Mouse (Mus musculus) midbrain, postnatal 0 days (tissue): ENCODE results near the gene Uvrag. TPM values are rescaled to one million over a fixed set of nuclear protein-coding genes. Genes with fewer than 3 reads are reported as not detected.

Source experiments
- ATAC-seq: fragments of 200-750 bp; cut with Nextera tagmentation; 2 replicates; pipeline ENCODE4 v1.8.0; 2017; ENCODE audit warnings: moderate number of reproducible peaks, mild to moderate bottlenecking, moderate TSS enrichment, moderate library complexity; ENCODE audit not compliant: low FRiP score
- DNase-seq: peaks from one replicate; pipeline ENCODE4 v3.0.0-alpha.2; 2015; ENCODE audit warnings: low spot score
- H3K27ac ChIP-seq: fragments of 300-500 bp; sonication (generic); 2 replicates; pipeline ENCODE4 v1.5.1; 2014; ENCODE audit warnings: low read depth, mild to moderate bottlenecking, low read length, mixed read lengths
- H3K27me3 ChIP-seq: fragments of 300-500 bp; sonication (generic); 2 replicates; pipeline ENCODE4 v1.6.1; 2014; ENCODE audit warnings: low read length, control low read depth, mixed read lengths; ENCODE audit not compliant: insufficient read depth
- H3K36me3 ChIP-seq: fragments of 300-500 bp; sonication (generic); 2 replicates; pipeline ENCODE4 v1.6.1; 2014; ENCODE audit warnings: low read length, control low read depth, mixed read lengths; ENCODE audit not compliant: insufficient read depth
- H3K4me1 ChIP-seq: fragments of 300-500 bp; sonication (generic); 2 replicates; pipeline ENCODE4 v1.6.1; 2014; ENCODE audit warnings: mild to moderate bottlenecking, control low read depth, antibody characterized with exemption, low read length, mixed read lengths; ENCODE audit not compliant: insufficient read depth
- H3K4me2 ChIP-seq: fragments of 300-500 bp; sonication (generic); 2 replicates; pipeline ENCODE4 v1.6.1; 2014; ENCODE audit warnings: low read depth, mild to moderate bottlenecking, low read length, mixed read lengths; ENCODE audit not compliant: poor library complexity, severe bottlenecking
- H3K4me3 ChIP-seq: fragments of 300-500 bp; sonication (generic); 2 replicates; pipeline ENCODE4 v1.5.1; 2014; ENCODE audit warnings: low read depth, mild to moderate bottlenecking, low read length, moderate library complexity
- H3K9ac ChIP-seq: fragments of 300-500 bp; sonication (generic); replicated peaks from 2 replicates; pipeline ENCODE4 v1.6.1; 2014; ENCODE audit warnings: mild to moderate bottlenecking, low read length, moderate library complexity, mixed read lengths; ENCODE audit not compliant: poor library complexity, severe bottlenecking
- H3K9me3 ChIP-seq: fragments of 300-500 bp; sonication (generic); 2 replicates; pipeline ENCODE4 v1.6.1; 2016; ENCODE audit warnings: low read length, control low read depth
- CTCF ChIP-seq: IDR thresholded peaks from 2 replicates; pipeline ENCODE4 v1.5.1; 2016; ENCODE audit warnings: antibody characterized with exemption, mild to moderate bottlenecking
- WGBS: fragments of 180-500 bp; shearing (Covaris S2); extraction: QIAGEN DNeasy Blood & Tissue Kit; methylation state at CpG from one replicate; pipeline ENCODE4 v1.1.7; 2014; 5-methylcytosine and 5-hydroxymethylcytosine counted together
- polyA plus RNA-seq: library from polyadenylated mRNA; unstranded; fragments of >200 nt; fragmentation: Nextera tagmentation; extraction: Ambion mirVana; gene quantifications from 2 replicates; pipeline ENCODE4 v1.2.1, GENCODE M21; 2015
- total RNA-seq: library from RNA; depleted of rRNA; stranded (reverse); fragments of >200 nt; gene quantifications from 2 replicates; pipeline ENCODE4 v1.2.3, GENCODE M21; 2014

The Uvrag gene
- total and polyA plus RNA-seq, 2 experiments from 2014 or later = 19.8 to 23.3 TPM

- Histone ChIP-seq H3K27me3 (no peaks in the 10 kb centered on the region), H3K36me3 (no peaks in the 10 kb centered on the region), H3K9me3 (no peaks in the 10 kb centered on the region), H3K4me2 (no peak overlapping the region), H3K9ac (no peak overlapping the region), H3K4me1 (no peaks in the 10 kb centered on the region), H3K27ac (no peak overlapping the region), H3K4me3 (no peak overlapping the region)
- DNase-seq = no peak
- no peak for ATAC-seq
- 79% methylated on average over 4 of the region's 4 CpGs for WGBS
- no peak for TF ChIP-seq CTCF
Observed at GRCm38 (mm10) chr7:99014620-99015019, 126.3 kb downstream of the Uvrag start.

- Histone ChIP-seq H3K9me3 (no peaks in the 10 kb centered on the region), H3K9ac (no peak overlapping the region), H3K27me3 (no peaks in the 10 kb centered on the region), H3K4me1 (no peaks in the 10 kb centered on the region), H3K27ac (no peak overlapping the region), H3K4me2 (no peak overlapping the region), H3K36me3 (no peaks in the 10 kb centered on the region), H3K4me3 (no peak overlapping the region)
- WGBS = 83% methylated on average over 16 of the region's 16 CpGs
- no peak for TF ChIP-seq CTCF
- no peak for ATAC-seq
- DNase-seq = no peak
Observed at GRCm38 (mm10) chr7:99007506-99008354, 133.2 kb downstream of the Uvrag start.

- Histone ChIP-seq H3K4me2 (no peak overlapping the region), H3K9ac (no peak overlapping the region), H3K4me1 (no peaks in the 10 kb centered on the region), H3K36me3 (no peaks in the 10 kb centered on the region), H3K4me3 (no peak overlapping the region), H3K9me3 (no peaks in the 10 kb centered on the region), H3K27ac (no peak overlapping the region), H3K27me3 (no peaks in the 10 kb centered on the region)
- TF ChIP-seq CTCF = no peak
- 83% methylated on average over 6 of the region's 6 CpGs for WGBS
- ATAC-seq (no peak), DNase-seq (no peak)
Observed at GRCm38 (mm10) chr7:99003231-99003630, 137.7 kb downstream of the Uvrag start.

- DNase-seq = no peak
- Histone ChIP-seq H3K4me1 (no peaks in the 10 kb centered on the region), H3K4me3 (no peak overlapping the region), H3K27me3 (no peaks in the 10 kb centered on the region), H3K9me3 (no peaks in the 10 kb centered on the region), H3K4me2 (no peak overlapping the region), H3K9ac (no peak overlapping the region), H3K27ac (no peak overlapping the region), H3K36me3 (no peaks in the 10 kb centered on the region)
- no peak for ATAC-seq
- TF ChIP-seq CTCF = no peak
Observed at GRCm38 (mm10) chr7:98998722-98999121, 142.2 kb downstream of the Uvrag start.

- Histone ChIP-seq H3K27me3 (no peaks in the 10 kb centered on the region), H3K4me3 (no peak overlapping the region), H3K9me3 (no peaks in the 10 kb centered on the region), H3K27ac (no peak overlapping the region), H3K4me2 (no peak overlapping the region), H3K4me1 (no peaks in the 10 kb centered on the region), H3K36me3 (no peaks in the 10 kb centered on the region), H3K9ac (no peak overlapping the region)
- TF ChIP-seq CTCF = no peak
- WGBS = 87% methylated on average over 7 of the region's 7 CpGs
- DNase-seq (no peak), ATAC-seq (no peak)
Observed at GRCm38 (mm10) chr7:98997760-98998159, 143.2 kb downstream of the Uvrag start.

GRCm38 (mm10) chr7:98996791-98997190, 144.2 kb downstream of the Uvrag start:
- DNase-seq = no peak
- no peak for TF ChIP-seq CTCF
- no peak overlapping the region for H3K27ac ChIP-seq
- no peaks in the 10 kb centered on the region for H3K36me3 ChIP-seq
- H3K4me3 ChIP-seq = no peak overlapping the region
- no peak overlapping the region for H3K4me2 ChIP-seq
- no peak overlapping the region for H3K9ac ChIP-seq
- no peaks in the 10 kb centered on the region for H3K27me3 ChIP-seq
- H3K9me3 ChIP-seq = no peaks in the 10 kb centered on the region
- H3K4me1 ChIP-seq = no peaks in the 10 kb centered on the region
- no peak for ATAC-seq
- 97% methylated on average over 6 of the region's 6 CpGs for WGBS
